Mouse (Mus musculus): ENCODE measurements around the gene Ttyh2. TPM values are rescaled to one million over a fixed set of nuclear protein-coding genes. Genes with fewer than 3 reads are reported as not detected.
"Not testable (repeated sequence)": the region's sequence is repeated elsewhere in the genome, so short reads cannot be mapped to it uniquely, and the experiment has no call there.

Ttyh2 gene
- polyA plus RNA-seq, 1 experiment from 2014 or later = 15.5 TPM

DNA sequence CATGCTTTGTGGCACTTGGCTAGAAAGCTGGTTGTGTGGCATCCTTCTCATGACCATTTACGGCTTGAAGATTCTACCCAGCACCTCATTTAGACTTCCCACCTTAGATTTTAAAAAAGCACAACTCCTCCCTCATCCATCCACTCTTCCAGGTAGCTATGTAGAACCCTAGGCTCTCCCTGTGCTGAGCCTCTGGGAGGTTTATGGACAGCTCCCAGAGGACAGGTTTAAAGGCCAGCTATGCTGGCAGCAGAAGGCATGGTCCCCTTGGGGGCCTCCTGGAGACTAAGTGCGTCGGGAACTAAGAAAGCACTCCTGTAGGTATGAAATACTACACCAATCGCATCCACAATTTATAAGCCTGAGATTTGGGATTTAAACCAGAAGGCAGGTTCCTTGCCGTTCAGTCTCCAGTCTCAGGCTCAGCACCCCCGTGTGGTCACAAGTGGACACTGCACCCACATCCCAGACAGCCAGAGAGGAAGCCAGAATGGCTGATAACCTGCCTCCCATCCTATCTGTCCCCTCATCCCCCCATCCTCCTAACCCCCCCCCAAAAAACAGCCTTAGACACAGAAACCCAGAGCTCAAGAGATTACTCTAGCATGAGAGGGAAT, 12.4 kb upstream of the Ttyh2 start:
- WGBS = 25% methylated on average over 6 of the region's 6 CpGs

DNA sequence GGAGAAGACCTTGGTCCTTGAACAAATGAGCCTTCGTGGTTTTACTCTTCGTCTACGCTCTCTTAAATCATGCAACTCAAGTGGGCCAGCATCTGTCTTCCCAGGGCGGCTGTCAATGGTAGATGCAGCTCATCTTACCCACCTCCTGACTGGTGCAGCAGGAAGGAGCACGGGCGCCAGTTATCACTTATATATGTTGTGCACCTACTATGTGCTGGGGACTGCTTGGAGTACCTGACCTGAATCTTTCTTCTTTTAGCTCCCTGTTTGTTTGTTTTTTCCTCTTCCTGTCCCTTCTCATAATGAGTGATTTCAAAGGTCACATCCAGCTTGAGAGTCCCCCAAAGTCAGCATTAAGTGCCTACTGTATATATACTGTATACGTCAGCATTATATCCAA, 11.1 kb upstream of the Ttyh2 start:
- Histone ChIP-seq H3K9me3 (no peaks in the 10 kb centered on the region), H3K27me3 (replicated peaks) (no peaks in the 10 kb centered on the region), H3K27ac (no peak overlapping the region), H3K4me1 (no peaks in the 10 kb centered on the region), H3K4me3 (replicated peaks) (no peak overlapping the region), H3K4me2 (no peak overlapping the region), H3K9ac (no peak overlapping the region), H3K36me3 (no peaks in the 10 kb centered on the region)
- WGBS = 70% methylated on average over 7 of the region's 7 CpGs
- ATAC-seq (ENCODE audit: insufficient read depth, low FRiP score, low read depth) = no peak

More for the DNA sequence above, 12.4 kb upstream of the Ttyh2 start:
- Histone ChIP-seq H3K27me3 (replicated peaks) (no peaks in the 10 kb centered on the region), H3K4me2 (no peak overlapping the region), H3K9me3 (no peaks in the 10 kb centered on the region), H3K27ac (no peak overlapping the region), H3K4me1 (no peaks in the 10 kb centered on the region), H3K36me3 (no peaks in the 10 kb centered on the region), H3K9ac (no peak overlapping the region), H3K4me3 (replicated peaks) (no peak overlapping the region)
- no peak for ATAC-seq (ENCODE audit: insufficient read depth, low FRiP score, low read depth)

- no peak for ATAC-seq (ENCODE audit: insufficient read depth, low FRiP score, low read depth)
- WGBS = 61% methylated on average over 2 of the region's 2 CpGs
Measured at GRCm38 (mm10) chr11:114665463-114665862, 9.8 kb upstream of the Ttyh2 start.

GRCm38 (mm10) chr11:114666786-114667185, 8.4 kb upstream of the Ttyh2 start:
- H3K4me2 ChIP-seq = no peak overlapping the region
- H3K9ac ChIP-seq = no peak overlapping the region
- ATAC-seq (ENCODE audit: insufficient read depth, low FRiP score, low read depth) = no peak
- no peaks in the 10 kb centered on the region for H3K9me3 ChIP-seq
- H3K36me3 ChIP-seq = peaks cover 15% of the 10 kb centered on the region
- H3K27ac ChIP-seq = no peak overlapping the region
- WGBS = 14% methylated on average over 13 of the region's 13 CpGs
- no peak overlapping the region for H3K4me3 ChIP-seq (replicated peaks)
- peaks cover 18% of the 10 kb centered on the region for H3K4me1 ChIP-seq
- no peaks in the 10 kb centered on the region for H3K27me3 ChIP-seq (replicated peaks)

More at GRCm38 (mm10) chr11:114665463-114665862, 9.8 kb upstream of the Ttyh2 start:
- H3K9me3 ChIP-seq = no peaks in the 10 kb centered on the region
- 0 out of 2 replicates have a peak, but pooled peaks cover 2% of the 10 kb centered on the region for H3K36me3 ChIP-seq
- no peak overlapping the region for H3K27ac ChIP-seq
- no peak overlapping the region for H3K4me3 ChIP-seq (replicated peaks)
- no peak overlapping the region for H3K4me2 ChIP-seq
- peaks cover 11% of the 10 kb centered on the region for H3K4me1 ChIP-seq
- no peak overlapping the region for H3K9ac ChIP-seq
- H3K27me3 ChIP-seq (replicated peaks) = no peaks in the 10 kb centered on the region

GRCm38 (mm10) chr11:114667236-114667931, 7.8 kb upstream of the Ttyh2 start:
- peaks cover 21% of the 10 kb centered on the region for H3K36me3 ChIP-seq
- H3K9me3 ChIP-seq = no peaks in the 10 kb centered on the region
- H3K4me2 ChIP-seq = no peak overlapping the region
- H3K27me3 ChIP-seq (replicated peaks) = no peaks in the 10 kb centered on the region
- no peak overlapping the region for H3K27ac ChIP-seq
- H3K4me3 ChIP-seq (replicated peaks) = no peak overlapping the region
- H3K9ac ChIP-seq = no peak overlapping the region
- no peak for ATAC-seq (ENCODE audit: insufficient read depth, low FRiP score, low read depth)
- H3K4me1 ChIP-seq = peaks cover 18% of the 10 kb centered on the region
- 41% methylated on average over 16 of the region's 18 CpGs for WGBS

GRCm38 (mm10) chr11:114667932-114668285, 7.3 kb upstream of the Ttyh2 start:
- H3K4me2 ChIP-seq; H3K9me3 ChIP-seq; H3K27me3 ChIP-seq (replicated peaks); H3K27ac ChIP-seq; H3K4me3 ChIP-seq (replicated peaks); H3K9ac ChIP-seq; ATAC-seq (ENCODE audit: insufficient read depth, low FRiP score, low read depth): not testable (repeated sequence)
- WGBS = 16% methylated on average over 11 of the region's 11 CpGs
- H3K36me3 ChIP-seq = peaks cover 26% of the 10 kb centered on the region
- peaks cover 18% of the 10 kb centered on the region for H3K4me1 ChIP-seq

GRCm38 (mm10) chr11:114668301-114668710, 6.9 kb upstream of the Ttyh2 start, which contains the start of gene Rpl38:
Rpl38 (plus strand) TSS chr11:114668524.
- H3K4me2 ChIP-seq = peak within 1 kb of the TSS; percentile 71
- H3K27me3 ChIP-seq (replicated peaks) = no peaks in the 10 kb centered on the region
- H3K4me3 ChIP-seq (replicated peaks) = peak within 1 kb of the TSS; percentile 96
- H3K9me3 ChIP-seq = no peaks in the 10 kb centered on the region
- ATAC-seq (ENCODE audit: insufficient read depth, low FRiP score, low read depth) = peak; percentile 86
- peak within 1 kb of the TSS; percentile 79 for H3K9ac ChIP-seq
- H3K36me3 ChIP-seq = peaks cover 30% of the 10 kb centered on the region
- WGBS = under 1% methylated on average over 20 of the region's 21 CpGs
- H3K4me1 ChIP-seq = peaks cover 18% of the 10 kb centered on the region
- H3K27ac ChIP-seq = peak within 1 kb of the TSS; percentile 92

- WGBS = under 1% methylated on average over 60 of the region's 60 CpGs
- H3K27me3 ChIP-seq (replicated peaks) = no peaks in the 10 kb centered on the region
Measured at GRCm38 (mm10) chr11:114668741-114669623, 6.2 kb upstream of the Ttyh2 start.

GRCm38 (mm10) chr11:114669651-114670168, 5.5 kb upstream of the Ttyh2 start:
- no peaks in the 10 kb centered on the region for H3K9me3 ChIP-seq
- peaks cover 18% of the 10 kb centered on the region for H3K4me1 ChIP-seq
- peak overlapping the region; percentile 96 for H3K4me3 ChIP-seq (replicated peaks)
- 9% methylated on average over 12 of the region's 12 CpGs for WGBS
- peak overlapping the region; percentile 92 for H3K27ac ChIP-seq
- peaks cover 38% of the 10 kb centered on the region for H3K36me3 ChIP-seq
- H3K27me3 ChIP-seq (replicated peaks) = no peaks in the 10 kb centered on the region
- no peak for ATAC-seq (ENCODE audit: insufficient read depth, low FRiP score, low read depth)
- H3K4me2 ChIP-seq = peak overlapping the region; percentile 71
- H3K9ac ChIP-seq = peak overlapping the region; percentile 79

More at GRCm38 (mm10) chr11:114668741-114669623, 6.2 kb upstream of the Ttyh2 start:
- H3K36me3 ChIP-seq = peaks cover 35% of the 10 kb centered on the region
- H3K4me2 ChIP-seq = peak overlapping the region; percentile 71
- H3K4me3 ChIP-seq (replicated peaks) = peak overlapping the region; percentile 96
- H3K9me3 ChIP-seq = no peaks in the 10 kb centered on the region
- peak overlapping the region; percentile 79 for H3K9ac ChIP-seq
- ATAC-seq (ENCODE audit: insufficient read depth, low FRiP score, low read depth) = peak; percentile 51
- H3K4me1 ChIP-seq = peaks cover 18% of the 10 kb centered on the region
- peak overlapping the region; percentile 92 for H3K27ac ChIP-seq

GRCm38 (mm10) chr11:114671147-114671546, 4.1 kb upstream of the Ttyh2 start:
- Histone ChIP-seq H3K9me3 (no peaks in the 10 kb centered on the region), H3K27ac (no peak overlapping the region), H3K4me3 (replicated peaks) (no peak overlapping the region), H3K4me2 (no peak overlapping the region), H3K36me3 (peaks cover 38% of the 10 kb centered on the region), H3K27me3 (replicated peaks) (no peaks in the 10 kb centered on the region), H3K9ac (no peak overlapping the region), H3K4me1 (peaks cover 21% of the 10 kb centered on the region)
- WGBS = 82% methylated on average over 5 of the region's 5 CpGs
- no peak for ATAC-seq (ENCODE audit: insufficient read depth, low FRiP score, low read depth)

- Histone ChIP-seq H3K4me2 (no peak overlapping the region), H3K4me3 (replicated peaks) (no peak overlapping the region), H3K9ac (no peak overlapping the region), H3K4me1 (peaks cover 28% of the 10 kb centered on the region), H3K9me3 (no peaks in the 10 kb centered on the region), H3K27ac (no peak overlapping the region), H3K36me3 (peaks cover 38% of the 10 kb centered on the region), H3K27me3 (replicated peaks) (no peaks in the 10 kb centered on the region)
- WGBS = 63% methylated on average over 9 of the region's 9 CpGs
- no peak for ATAC-seq (ENCODE audit: insufficient read depth, low FRiP score, low read depth)
Measured at GRCm38 (mm10) chr11:114672794-114673718, 2.2 kb upstream of the Ttyh2 start.
